Mouse (Mus musculus) E14TG2a.4 (cell line): ENCODE measurements at regions not wholly inside any gene's neighbourhood (a gene's known extent, or its start where the extent isn't known, plus 50 kb on each side); places are given as distances from the start of the nearest gene placed in this dataset.

Experiments
- CTCF ChIP-seq: conservative IDR thresholded peaks from 2 replicates; pipeline ENCODE4 v1.5.1; 2014; ENCODE audit warnings: low read length
- NANOG ChIP-seq: IDR thresholded peaks from 2 replicates; pipeline ENCODE4 v1.6.1; 2014; ENCODE audit warnings: borderline replicate concordance, low read length, mixed read lengths
- POU5F1 ChIP-seq: IDR thresholded peaks from 2 replicates; pipeline ENCODE4 v1.6.1; 2014; ENCODE audit warnings: low read length, borderline replicate concordance

DNA sequence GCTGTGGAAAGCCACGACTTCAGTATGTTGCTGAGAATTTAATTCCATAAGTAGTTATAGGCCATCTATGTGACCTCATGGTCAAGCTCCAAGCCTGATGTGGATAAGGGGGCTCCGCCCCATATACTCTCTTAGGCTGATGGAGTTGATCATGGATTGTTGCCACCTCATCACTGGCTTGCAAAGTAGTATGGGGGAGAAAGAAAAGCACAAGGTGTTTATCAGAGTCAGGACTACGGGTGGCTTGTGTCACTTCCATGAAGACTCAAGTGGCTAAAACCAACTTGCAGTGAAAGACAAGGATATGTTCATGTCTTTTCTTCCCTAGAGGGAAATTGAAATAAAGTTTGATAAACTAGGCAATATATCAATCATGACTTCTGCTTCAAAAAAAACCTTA lies 102.9 kb upstream of the Fut8 start:
- TF ChIP-seq CTCF, result no peak
- no peak for TF ChIP-seq POU5F1
- TF ChIP-seq NANOG, result no peak
